Mouse (Mus musculus) bone marrow macrophage, adult 2 months (primary cell): ENCODE measurements around the gene Try5. TPM values are rescaled to one million over a fixed set of nuclear protein-coding genes. Genes with fewer than 3 reads are reported as not detected.
"Not testable (repeated sequence)": the region's sequence is repeated elsewhere in the genome, so short reads cannot be mapped to it uniquely, and the experiment has no call there.

Experiments
- H3K27ac ChIP-seq: 2 replicates; pipeline ENCODE4 v1.5.1; 2012; ENCODE audit warnings: low read depth, low read length; ENCODE audit not compliant: insufficient read depth
- H3K4me1 ChIP-seq: 2 replicates; pipeline ENCODE4 v1.6.1; 2012; ENCODE audit warnings: low read length; ENCODE audit not compliant: control insufficient read depth, insufficient read depth
- H3K4me3 ChIP-seq: 2 replicates; pipeline ENCODE4 v1.5.1; 2012; ENCODE audit warnings: mild to moderate bottlenecking, low read length, moderate library complexity; ENCODE audit not compliant: insufficient read depth
- CTCF ChIP-seq: IDR thresholded peaks from 2 replicates; pipeline ENCODE4 v1.5.1; 2012; ENCODE audit warnings: low read depth, mild to moderate bottlenecking, low read length, moderate library complexity
- POLR2A ChIP-seq: IDR thresholded peaks from 2 replicates; pipeline ENCODE4 v1.6.1; 2012; ENCODE audit warnings: mild to moderate bottlenecking, low read depth, low read length, borderline replicate concordance
- polyA plus RNA-seq: library from polyadenylated mRNA; stranded (reverse); fragments of >200 nt; gene quantifications from 2 replicates; pipeline ENCODE4 v1.2.4, GENCODE M21; 2012; ENCODE audit not compliant: missing spikeins, insufficient read depth, insufficient read length

Gene Try5
- polyA plus RNA-seq: not detected in 2 replicates

DNA sequence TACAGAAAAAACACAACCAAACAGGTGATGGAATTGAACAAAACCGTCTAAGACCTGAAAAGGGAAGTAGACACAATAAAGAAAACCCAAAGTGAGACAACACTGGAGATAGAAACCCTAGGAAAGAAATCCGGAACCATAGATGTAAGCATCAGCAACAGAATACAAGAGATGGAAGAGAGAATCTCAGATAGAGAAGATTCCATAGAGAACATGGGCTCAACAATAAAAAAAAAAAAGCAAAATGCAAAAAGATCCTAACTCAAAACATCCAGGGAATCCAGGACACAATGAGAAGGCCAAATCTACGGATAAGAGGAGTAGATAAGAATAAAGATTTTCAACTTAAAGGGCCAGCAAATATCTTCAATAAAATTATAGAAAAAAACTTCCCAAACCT is at the start of gene Try5:
Gene Try5 (minus strand): TSS at position 101 of the 400 bp plus-strand sequence.
- H3K27ac ChIP-seq, H3K4me1 ChIP-seq, H3K4me3 ChIP-seq: not testable (repeated sequence)

DNA sequence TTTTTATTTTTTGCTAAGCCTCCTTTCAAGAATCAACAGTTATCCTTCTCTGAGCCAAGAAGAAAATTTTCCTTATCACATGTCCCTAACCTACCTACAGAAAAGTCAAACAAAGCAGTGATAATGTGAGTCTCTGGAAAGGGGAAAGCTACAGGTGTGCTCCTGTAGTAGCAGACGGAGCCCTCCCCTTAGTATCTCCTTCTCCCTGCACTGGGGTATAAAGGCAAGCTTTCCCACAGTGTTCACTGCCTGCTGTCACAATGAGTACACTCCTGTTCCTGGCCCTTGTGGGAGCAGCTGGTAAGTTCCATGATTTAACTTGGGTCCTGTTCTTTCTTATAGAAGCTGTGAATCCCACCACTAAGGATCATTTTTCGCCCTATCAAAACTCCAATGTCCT is 37.3 kb upstream of the Try5 start, which contains the start of gene Try10:
Gene Try10 (plus strand): TSS at position 174 of the 400 bp plus-strand sequence.
- H3K27ac ChIP-seq: no peak within 1 kb of the TSS
- no peak for TF ChIP-seq POLR2A
- TF ChIP-seq CTCF: no peak
- no peak within 1 kb of the TSS for H3K4me3 ChIP-seq
- H3K4me1 ChIP-seq: no peaks in the 10 kb centered on the region

DNA sequence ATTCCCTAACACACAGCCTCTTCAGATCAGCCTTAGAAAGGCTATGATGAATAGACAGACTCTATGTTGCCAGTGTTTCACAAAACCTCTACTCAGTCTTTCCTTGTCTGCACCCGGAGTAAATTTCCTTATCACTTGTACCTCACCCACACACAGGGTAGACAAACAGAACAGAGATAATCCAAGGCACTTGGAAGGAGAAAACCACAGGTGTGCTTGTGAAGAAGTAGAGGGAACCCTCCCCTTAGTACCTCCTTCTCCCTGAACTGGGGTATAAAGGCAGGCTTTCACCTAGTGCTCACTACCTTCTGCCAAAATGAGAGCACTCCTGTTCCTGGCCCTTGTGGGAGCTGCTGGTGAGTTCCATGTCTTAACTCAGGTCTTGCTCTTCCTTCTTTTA is 14.7 kb downstream of the Try5 start, which contains the start of gene Try4:
Gene Try4 (plus strand): TSS at position 301 of the 400 bp plus-strand sequence.
- no peak within 1 kb of the TSS for H3K27ac ChIP-seq
- H3K4me3 ChIP-seq: no peak within 1 kb of the TSS
- TF ChIP-seq CTCF: no peak
- no peak for TF ChIP-seq POLR2A
- no peaks in the 10 kb centered on the region for H3K4me1 ChIP-seq

DNA sequence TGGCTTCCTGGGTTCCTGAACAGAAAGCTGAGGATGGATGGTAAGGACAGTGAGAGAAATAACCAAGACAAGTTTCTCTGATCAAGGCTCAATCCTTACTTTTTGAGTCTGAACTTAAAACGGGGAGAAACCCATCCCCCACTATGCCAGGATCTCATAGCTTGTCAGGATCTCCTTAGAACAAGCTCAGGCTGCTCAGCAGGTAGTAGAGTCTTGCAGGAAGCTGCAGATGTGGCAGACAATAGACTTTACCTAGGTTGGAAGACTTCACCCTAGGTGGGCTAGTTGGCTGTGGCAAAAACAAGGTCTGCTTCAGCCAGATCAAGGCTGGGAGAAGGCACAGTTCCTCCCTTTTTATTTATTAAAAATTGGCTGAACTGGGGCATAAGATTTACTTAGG is 18.4 kb downstream of the Try5 start:
- no peak overlapping the region for H3K27ac ChIP-seq
- H3K4me1 ChIP-seq: no peaks in the 10 kb centered on the region
- no peak overlapping the region for H3K4me3 ChIP-seq
- TF ChIP-seq POLR2A (no peak), CTCF (no peak)

DNA sequence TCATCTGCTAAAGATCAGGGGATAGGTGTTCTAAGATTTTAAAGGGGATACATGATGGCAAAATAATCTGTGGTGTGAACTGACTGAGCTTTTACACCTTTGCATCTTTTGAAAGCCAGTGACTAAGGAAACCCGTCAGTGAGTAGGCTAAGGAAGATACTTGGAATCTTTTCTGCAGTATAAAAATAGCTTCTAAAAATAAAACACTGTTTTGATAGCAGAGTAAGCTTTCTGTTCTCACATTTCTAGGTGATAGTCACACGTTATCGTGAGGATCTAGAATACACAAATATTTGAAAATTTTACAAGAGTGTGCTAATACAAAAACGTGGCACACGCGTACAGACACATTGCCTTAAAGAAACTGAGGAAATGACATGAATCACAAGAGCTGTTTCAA is 50.5 kb downstream of the Try5 start:
- H3K4me1 ChIP-seq: no peaks in the 10 kb centered on the region
- H3K27ac ChIP-seq: no peak overlapping the region
- TF ChIP-seq CTCF (no peak), POLR2A (no peak)
- H3K4me3 ChIP-seq: no peak overlapping the region

DNA sequence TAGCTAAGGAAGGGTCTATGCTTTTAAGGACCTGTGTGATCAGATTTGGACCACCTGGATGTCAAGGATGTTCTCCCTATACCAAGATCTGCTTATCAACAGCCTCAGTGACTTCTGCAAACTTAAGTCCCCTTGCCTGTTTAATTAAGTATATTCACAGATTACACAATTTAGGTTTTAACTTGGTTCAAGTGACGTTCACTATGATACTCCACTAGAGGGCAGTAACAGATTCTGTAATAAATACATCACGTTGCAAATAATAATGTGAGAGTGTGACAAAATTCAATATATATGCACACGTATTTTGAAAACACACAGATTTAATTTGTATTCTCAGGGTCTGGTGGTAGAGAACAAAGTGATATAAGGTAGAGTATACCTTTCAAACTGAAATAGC is 53.8 kb downstream of the Try5 start:
- TF ChIP-seq CTCF (no peak), POLR2A (no peak)
- no peak overlapping the region for H3K4me3 ChIP-seq
- H3K4me1 ChIP-seq: no peaks in the 10 kb centered on the region
- no peak overlapping the region for H3K27ac ChIP-seq

Other genes with a start within 250 kb of the Try5 start
- not detected in 2 replicates for gene Try4, start 14.6 kb downstream of the Try5 start, polyA plus RNA-seq
- not detected in 2 replicates for gene Try10, start 37.3 kb upstream of the Try5 start, polyA plus RNA-seq
- gene Prss3, start 60.8 kb upstream of the Try5 start, polyA plus RNA-seq: not detected in 2 replicates
- not detected in 2 replicates for gene Gm5771, start 75.5 kb upstream of the Try5 start, polyA plus RNA-seq
- gene Gm10334, start 129.3 kb upstream of the Try5 start, polyA plus RNA-seq: not detected in 2 replicates
- gene Prss1, start 142.1 kb upstream of the Try5 start, polyA plus RNA-seq: not detected in 2 replicates
- not detected in 2 replicates for gene Prss2, start 204.9 kb upstream of the Try5 start, polyA plus RNA-seq